Mouse (Mus musculus): ENCODE measurements around the gene Ppp1r26. TPM values are rescaled to one million over a fixed set of nuclear protein-coding genes. Genes with fewer than 3 reads are reported as not detected.
"Not testable (repeated sequence)": the region's sequence is repeated elsewhere in the genome, so short reads cannot be mapped to it uniquely, and the experiment has no call there.

The Ppp1r26 gene
- total RNA-seq, 2 experiments from 2014 or later: 1.6 to 2.0 TPM

DNA sequence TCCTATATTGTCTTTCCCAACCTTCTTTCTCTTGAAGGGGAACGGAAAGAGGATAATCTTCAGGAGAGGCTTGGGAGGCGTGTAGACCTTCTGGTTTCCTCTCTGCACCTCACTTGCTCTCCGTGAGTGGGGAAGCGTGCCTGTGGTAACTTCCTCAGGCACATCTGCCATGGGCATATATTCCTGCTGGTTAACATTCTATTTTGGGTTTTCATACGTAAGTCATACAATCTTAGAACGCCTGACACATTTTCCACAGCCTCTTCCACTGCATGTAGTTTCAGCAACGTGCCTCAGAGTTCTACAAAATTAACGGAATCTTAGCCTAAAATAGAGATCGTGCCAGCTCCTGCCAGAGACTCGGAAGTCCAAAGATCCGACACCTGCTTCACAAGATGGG is 11.2 kb upstream of the Ppp1r26 start:
- intact Hi-C loops (cut with DNase I): no loop called here
- no peak for DNase-seq

GRCm38 (mm10) chr2:28440842-28441241 is 5.8 kb upstream of the Ppp1r26 start:
- intact Hi-C loops (cut with DNase I): no loop called here
- DNase-seq: no peak

DNA sequence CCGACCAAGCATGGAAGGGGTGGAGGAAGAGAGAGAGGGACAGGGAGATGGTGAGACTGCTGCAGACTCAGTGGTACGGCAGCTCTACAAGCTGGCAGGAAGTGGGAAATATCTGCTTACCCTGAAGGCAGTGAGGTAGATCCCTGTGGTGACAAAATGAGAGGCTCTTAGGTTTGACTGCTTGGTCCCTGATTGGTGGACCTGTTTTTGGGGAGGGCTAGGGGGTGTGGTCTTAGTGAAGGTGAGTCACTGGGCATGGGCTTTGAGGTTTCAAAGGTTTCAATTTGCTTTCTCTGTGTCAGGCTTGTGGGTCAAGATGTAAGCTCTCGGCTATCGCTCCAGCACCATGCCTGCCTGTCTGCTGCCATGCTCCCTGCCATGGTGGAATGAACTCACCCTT is 1.5 kb upstream of the Ppp1r26 start:
- intact Hi-C loops (cut with DNase I): no loop called here
- DNase-seq: no peak

GRCm38 (mm10) chr2:28446181-28446514 is 452 bp upstream of the Ppp1r26 start:
- no peak for DNase-seq
- intact Hi-C loops (cut with DNase I): no loop called here

GRCm38 (mm10) chr2:28447315-28447670 is 693 bp downstream of the Ppp1r26 start:
- no peak for DNase-seq
- intact Hi-C loops (cut with DNase I): no loop called here

- intact Hi-C loops (cut with DNase I): no loop called here
- no peak for DNase-seq
These were observed 5.1 kb downstream of the Ppp1r26 start for GRCm38 (mm10) chr2:28451663-28452062.

GRCm38 (mm10) chr2:28453539-28453938 is 6.9 kb downstream of the Ppp1r26 start:
- intact Hi-C loops (cut with DNase I): no loop called here
- no peak for DNase-seq

DNA sequence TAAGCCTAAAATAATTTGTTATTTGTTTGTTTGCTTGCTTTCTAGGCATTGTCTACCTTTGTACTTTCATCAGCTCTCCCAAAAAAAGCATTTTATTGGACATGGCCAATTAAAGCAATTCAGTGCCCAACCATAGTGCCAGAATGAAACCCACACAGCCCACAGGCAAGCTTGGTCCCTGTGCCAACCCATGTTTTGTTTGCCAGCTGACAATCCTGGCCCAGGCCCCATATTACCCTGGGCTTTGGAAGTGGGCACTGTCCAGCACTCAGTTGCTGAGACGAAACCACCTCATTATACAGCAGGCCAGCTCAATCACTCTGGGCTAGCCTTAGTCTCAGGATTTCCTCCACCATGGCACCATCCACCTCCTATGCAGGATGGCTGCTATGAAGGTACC is 10.0 kb downstream of the Ppp1r26 start:
- intact Hi-C loops (cut with DNase I): no loop called here
- DNase-seq: no peak

GRCm38 (mm10) chr2:28463919-28464318 is 17.3 kb downstream of the Ppp1r26 start:
- intact Hi-C loops (cut with DNase I): no loop called here
- peak in 1 of 2 experiments; percentile 52 for DNase-seq

DNA sequence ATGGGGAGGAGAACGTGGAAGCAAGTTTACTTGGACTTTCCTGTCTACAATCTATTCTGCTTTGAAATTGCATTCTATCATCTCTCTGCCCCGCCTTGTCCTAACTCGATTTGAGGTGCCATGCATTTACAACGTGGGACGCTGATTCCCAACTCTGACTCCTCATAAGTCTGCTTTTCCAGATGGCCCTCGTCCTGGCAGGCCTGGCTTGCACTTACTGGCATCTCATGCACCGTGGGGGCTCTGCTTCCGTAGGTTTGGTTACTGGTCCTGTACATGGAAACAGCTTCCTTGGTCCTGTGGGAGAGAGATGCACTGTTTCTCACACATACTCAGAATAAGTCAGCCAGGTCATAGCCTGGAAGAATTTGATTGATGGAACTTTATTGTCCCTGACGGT is 18.3 kb downstream of the Ppp1r26 start:
- no peak for DNase-seq
- intact Hi-C loops (cut with DNase I): no loop called here

DNA sequence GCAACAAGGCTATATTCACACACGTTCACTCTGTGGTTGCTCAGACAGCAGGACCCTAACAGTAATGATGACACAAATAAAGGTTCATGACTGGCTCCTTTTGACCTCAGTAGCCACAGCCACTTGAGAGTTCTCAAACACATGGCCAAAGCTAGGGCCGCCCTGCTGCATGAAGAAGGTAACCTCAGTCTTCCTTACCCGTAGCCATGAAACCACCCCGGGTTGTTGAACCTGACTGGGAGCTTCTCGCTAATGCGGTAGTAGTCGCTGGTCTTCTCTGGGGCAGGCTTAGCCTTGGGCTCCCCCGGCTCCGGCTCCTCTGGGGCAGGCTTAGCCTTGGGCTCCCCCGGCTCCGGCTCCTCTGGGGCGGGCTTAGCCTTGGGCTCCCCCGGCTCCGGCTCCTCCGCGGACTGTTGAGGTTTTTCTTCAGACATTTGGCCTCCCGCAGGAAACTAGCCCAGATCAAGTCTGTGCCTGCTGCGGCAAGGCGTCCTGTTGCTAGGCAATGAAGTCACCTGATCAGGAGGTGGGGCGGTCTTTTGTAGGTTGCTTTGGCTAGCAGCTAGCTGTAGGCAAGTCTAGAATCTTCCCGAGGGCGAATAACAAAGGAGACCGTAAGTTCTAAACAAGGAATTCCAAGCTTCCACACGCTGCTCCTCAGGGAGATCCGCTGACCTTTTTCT is 19.4 kb downstream of the Ppp1r26 start, which contains the start of gene 1700007K13Rik:
TSS of gene 1700007K13Rik (minus strand) at position 497 of the 683 bp plus-strand sequence.
- intact Hi-C loops (cut with DNase I): no loop called here

GRCm38 (mm10) chr2:28467860-28468485 is 21.4 kb downstream of the Ppp1r26 start, which contains the start of gene Mrps2:
Gene Mrps2 (plus strand): TSS chr2:28468066.
- peak; percentile 71 to 77 for DNase-seq
- intact Hi-C loops (cut with DNase I): no loop called here

More for the DNA sequence above, 19.4 kb downstream of the Ppp1r26 start, which contains the start of gene 1700007K13Rik:
- peak in 1 of 2 experiments; percentile 15 for DNase-seq

GRCm38 (mm10) chr2:28468486-28469225 is 22.1 kb downstream of the Ppp1r26 start:
- DNase-seq: no peak
- intact Hi-C loops (cut with DNase I): no loop called here

GRCm38 (mm10) chr2:28469461-28469860 is 22.9 kb downstream of the Ppp1r26 start:
- DNase-seq: no peak
- intact Hi-C loops (cut with DNase I): no loop called here

GRCm38 (mm10) chr2:28470591-28470990 is 24.0 kb downstream of the Ppp1r26 start:
- intact Hi-C loops (cut with DNase I): no loop called here
- DNase-seq: no peak

DNA sequence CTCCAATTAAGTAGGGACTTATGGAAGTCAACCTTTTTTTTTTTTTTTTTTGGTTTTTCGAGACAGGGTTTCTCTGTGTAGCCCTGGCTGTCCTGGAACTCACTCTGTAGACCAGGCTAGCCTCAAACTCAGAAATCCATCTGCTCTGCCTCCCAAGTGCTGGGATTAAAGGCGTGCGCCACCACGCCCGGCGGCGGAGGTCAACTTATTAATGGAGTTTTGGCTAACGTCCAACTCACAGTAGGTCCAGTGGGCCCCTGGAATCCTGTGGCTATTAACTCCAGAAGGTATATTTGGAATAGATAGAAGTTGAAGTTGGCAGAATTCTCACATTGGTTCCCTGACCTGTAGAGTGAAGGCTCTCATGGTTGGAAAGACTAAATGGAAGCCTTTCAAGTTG is 25.4 kb downstream of the Ppp1r26 start:
- DNase-seq; intact Hi-C loops (cut with DNase I): not testable (repeated sequence)

- DNase-seq; intact Hi-C loops (cut with DNase I): not testable (repeated sequence)
These were observed 31.4 kb downstream of the Ppp1r26 start for GRCm38 (mm10) chr2:28477993-28478392.

- DNase-seq: peak in 1 of 2 experiments; percentile 9
- intact Hi-C loops (cut with DNase I): no loop called here
These were observed 32.9 kb downstream of the Ppp1r26 start for GRCm38 (mm10) chr2:28479208-28480204.

DNA sequence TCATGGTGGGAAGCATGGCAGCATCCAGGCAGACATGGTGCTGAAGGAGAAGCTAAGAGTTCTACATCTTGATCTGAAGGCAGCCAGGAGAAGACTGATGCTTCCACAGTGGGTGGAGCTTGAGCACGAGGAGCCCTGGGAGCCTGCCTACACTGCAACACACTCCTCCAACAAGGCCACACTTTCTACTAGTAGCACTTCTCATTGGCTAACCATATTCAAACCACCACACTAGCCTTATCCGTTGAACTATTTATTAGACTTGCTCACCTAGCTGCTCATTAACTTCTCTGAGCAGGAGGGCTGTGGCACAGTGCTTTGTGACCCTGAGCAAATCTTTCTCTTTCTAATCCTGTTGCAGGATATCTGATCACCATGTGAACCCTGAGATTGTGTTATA is 37.3 kb downstream of the Ppp1r26 start:
- intact Hi-C loops (cut with DNase I): no loop called here
- no peak for DNase-seq

- intact Hi-C loops (cut with DNase I): no loop called here
- no peak for DNase-seq
These were observed 47.9 kb downstream of the Ppp1r26 start for GRCm38 (mm10) chr2:28494521-28494920.
